Comparison of ENCODE assay signal across 20 mouse cellular contexts in genomic region chr11:51298691-51299090, GRCm38 (mm10). TPM values are rescaled to one million over a fixed set of nuclear protein-coding genes. Genes with fewer than 3 reads are reported as not detected.
"Had no signal": no experiment of that assay in that cellular context is flagged by ENCODE, and none has a peak within 500 bp of the region (broad histone marks: within the 10 kb centered on the region; RNA-seq: fewer than 3 reads in every experiment).

No protein-coding gene starts in this region.

- H3K9ac ChIP-seq: liver, embryonic 13.5 days; midbrain, embryonic 12.5 days; midbrain, embryonic 15.5 days; neural tube, embryonic 12.5 days; neural tube, embryonic 15.5 days; stomach, embryonic 15.5 days had no signal

- H3K9me3 ChIP-seq: midbrain, embryonic 12.5 days; midbrain, embryonic 15.5 days; neural tube, embryonic 15.5 days; stomach, embryonic 15.5 days had no signal

- ATAC-seq: midbrain, embryonic 15.5 days had no signal

- H3K27me3 ChIP-seq: liver, embryonic 13.5 days; midbrain, embryonic 12.5 days; midbrain, embryonic 15.5 days; neural tube, embryonic 12.5 days; neural tube, embryonic 15.5 days; stomach, embryonic 15.5 days had no signal

- H3K4me1 ChIP-seq: liver, embryonic 13.5 days; midbrain, embryonic 12.5 days; midbrain, embryonic 15.5 days; neural tube, embryonic 12.5 days; stomach, embryonic 15.5 days had no signal

- H3K27ac ChIP-seq: left cerebral cortex, adult 2 months; liver, embryonic 13.5 days; midbrain, embryonic 12.5 days; midbrain, embryonic 15.5 days; neural tube, embryonic 12.5 days; neural tube, embryonic 15.5 days; stomach, embryonic 15.5 days had no signal

- H3K36me3 ChIP-seq: liver, embryonic 13.5 days; midbrain, embryonic 12.5 days; midbrain, embryonic 15.5 days; neural tube, embryonic 12.5 days; neural tube, embryonic 15.5 days; stomach, embryonic 15.5 days had no signal

- H3K4me3 ChIP-seq: left cerebral cortex, adult 2 months; liver, embryonic 13.5 days; midbrain, embryonic 12.5 days; midbrain, embryonic 15.5 days; neural tube, embryonic 12.5 days; neural tube, embryonic 15.5 days; stomach, embryonic 15.5 days had no signal

- H3K4me2 ChIP-seq: liver, embryonic 13.5 days; midbrain, embryonic 12.5 days; midbrain, embryonic 15.5 days; neural tube, embryonic 12.5 days; neural tube, embryonic 15.5 days; stomach, embryonic 15.5 days had no signal

- DNase-seq: kidney, adult 9 months; kidney, postnatal 25 days; layer of hippocampus, postnatal 36 days; liver, embryonic 13.5 days; lung, adult 2 months; lung, postnatal 14 days; lung, postnatal 4 days; right cerebral cortex, adult 18-20 months; right cerebral cortex, postnatal 14 days; spleen, adult 18-20 months; thymus, postnatal 25 days had no signal

RNA-seq across cellular contexts. Expression of gene BC049762, which starts 35.8 kb away (rescaled TPM):
- total RNA-seq: layer of hippocampus, postnatal 10 days; layer of hippocampus, postnatal 36 days; left cerebral cortex, adult 2 months; left cerebral cortex, postnatal 10 days; left cerebral cortex, postnatal 36 days had no signal
- polyA plus RNA-seq: lung, adult 2 months had no signal
